Mouse (Mus musculus) heart, embryonic 14.5 days (tissue): ENCODE results near the gene Camp. TPM values are rescaled to one million over a fixed set of nuclear protein-coding genes. Genes with fewer than 3 reads are reported as not detected.

Experiments
- ATAC-seq: fragments of 200-750 bp; cut with Nextera tagmentation; 2 replicates; pipeline ENCODE4 v1.8.0; 2017; ENCODE audit warnings: low read depth, moderate TSS enrichment; ENCODE audit not compliant: insufficient number of reproducible peaks, insufficient read depth, low FRiP score
- H3K27ac ChIP-seq, 2 experiments: fragments of 200-500 bp in 1 of 2; fragments of 300-500 bp in 1 of 2; sonication (generic) in 1 of 2; replicated peaks in 1 of 2; 2 replicates each; pipeline ENCODE4 v1.5.1; 2012 to 2014; ENCODE audit warnings: low read depth in 2 of 2, low read length in 2 of 2, control low read depth in 1 of 2, mild to moderate bottlenecking in 1 of 2, mixed read lengths in 1 of 2; ENCODE audit not compliant: control insufficient read depth in 1 of 2, insufficient read depth in 1 of 2
- H3K27me3 ChIP-seq: fragments of 300-500 bp; sonication (generic); 2 replicates; pipeline ENCODE4 v1.6.1; 2014; ENCODE audit warnings: mild to moderate bottlenecking, low read length, control low read depth; ENCODE audit not compliant: control insufficient read depth, insufficient read depth
- H3K36me3 ChIP-seq: fragments of 300-500 bp; sonication (generic); 2 replicates; pipeline ENCODE4 v1.6.1; 2014; ENCODE audit warnings: mild to moderate bottlenecking, control low read depth, low read length, mixed read lengths; ENCODE audit not compliant: control insufficient read depth, insufficient read depth
- H3K4me1 ChIP-seq, 2 experiments: fragments of 200-500 bp in 1 of 2; fragments of 300-500 bp in 1 of 2; sonication (generic) in 1 of 2; 2 replicates each; pipeline ENCODE4 v1.6.1; 2012 to 2014; ENCODE audit warnings: low read length in 2 of 2, control low read depth in 1 of 2, mixed read lengths in 1 of 2; ENCODE audit not compliant: control insufficient read depth in 2 of 2, insufficient read depth in 2 of 2
- H3K4me2 ChIP-seq: fragments of 300-500 bp; sonication (generic); 2 replicates; pipeline ENCODE4 v1.6.1; 2014; ENCODE audit warnings: mild to moderate bottlenecking, low read length
- H3K4me3 ChIP-seq, 2 experiments: fragments of 200-500 bp in 1 of 2; fragments of 300-500 bp in 1 of 2; sonication (generic) in 1 of 2; 2 replicates each; pipeline ENCODE4 v1.5.1; 2012 to 2014; ENCODE audit warnings: low read length in 2 of 2, mild to moderate bottlenecking in 2 of 2, control low read depth in 1 of 2, low read depth in 1 of 2, moderate library complexity in 1 of 2; ENCODE audit not compliant: control insufficient read depth in 1 of 2, insufficient read depth in 1 of 2
- H3K9ac ChIP-seq: fragments of 300-500 bp; sonication (generic); 2 replicates; pipeline ENCODE4 v1.6.1; 2014; ENCODE audit warnings: mild to moderate bottlenecking, low read length
- H3K9me3 ChIP-seq: fragments of 300-500 bp; sonication (generic); 2 replicates; pipeline ENCODE4 v1.6.1; 2016; ENCODE audit warnings: low read length, control low read depth; ENCODE audit not compliant: control insufficient read depth
- WGBS: fragments of 180-500 bp; shearing (Covaris S2); extraction: QIAGEN DNeasy Blood & Tissue Kit; methylation state at CpG from one replicate; pipeline ENCODE4 v1.1.7; 2014; 5-methylcytosine and 5-hydroxymethylcytosine counted together
- polyA plus RNA-seq: library from polyadenylated mRNA; unstranded; fragments of >200 nt; fragmentation: Nextera tagmentation; extraction: Ambion mirVana; gene quantifications from 2 replicates; pipeline ENCODE4 v1.2.1, GENCODE M21; 2014

The Camp gene
- polyA plus RNA-seq, 1 experiment from 2014 or later: 2.4 TPM

DNA sequence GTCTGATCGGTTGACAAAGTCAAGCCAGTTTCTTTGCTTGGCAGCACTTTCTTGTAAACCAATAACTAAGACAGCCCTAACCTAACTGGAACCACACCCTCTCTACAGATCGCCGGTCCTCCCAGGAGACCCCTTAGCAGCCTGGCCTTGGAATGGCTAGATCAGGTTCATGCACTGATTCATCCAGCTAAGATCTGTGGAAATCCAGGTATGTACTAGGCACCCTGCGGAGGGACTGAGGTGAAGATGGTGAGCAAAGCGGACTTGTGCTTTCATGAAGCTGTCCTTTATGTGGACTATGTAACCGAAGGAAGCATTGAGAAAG, 16.4 kb downstream of the Camp start:
- Histone ChIP-seq H3K9ac (peak overlapping the region; percentile 80), H3K27me3 (no peaks in the 10 kb centered on the region), H3K4me1 (peaks cover 4 to 8% of the 10 kb centered on the region in 2 experiments; a peak in 2 of 4 replicates), H3K4me3 (peak overlapping the region; percentile 62 to 79), H3K36me3 (peaks cover 22% of the 10 kb centered on the region), H3K27ac (peak overlapping the region in 1 of 2 experiments; percentile 75; a peak in 1 of 4 replicates), H3K9me3 (no peaks in the 10 kb centered on the region), H3K4me2 (peak overlapping the region; percentile 95)
- WGBS: 8% methylated on average over 6 of the region's 6 CpGs
- peak; percentile 43 for ATAC-seq

DNA sequence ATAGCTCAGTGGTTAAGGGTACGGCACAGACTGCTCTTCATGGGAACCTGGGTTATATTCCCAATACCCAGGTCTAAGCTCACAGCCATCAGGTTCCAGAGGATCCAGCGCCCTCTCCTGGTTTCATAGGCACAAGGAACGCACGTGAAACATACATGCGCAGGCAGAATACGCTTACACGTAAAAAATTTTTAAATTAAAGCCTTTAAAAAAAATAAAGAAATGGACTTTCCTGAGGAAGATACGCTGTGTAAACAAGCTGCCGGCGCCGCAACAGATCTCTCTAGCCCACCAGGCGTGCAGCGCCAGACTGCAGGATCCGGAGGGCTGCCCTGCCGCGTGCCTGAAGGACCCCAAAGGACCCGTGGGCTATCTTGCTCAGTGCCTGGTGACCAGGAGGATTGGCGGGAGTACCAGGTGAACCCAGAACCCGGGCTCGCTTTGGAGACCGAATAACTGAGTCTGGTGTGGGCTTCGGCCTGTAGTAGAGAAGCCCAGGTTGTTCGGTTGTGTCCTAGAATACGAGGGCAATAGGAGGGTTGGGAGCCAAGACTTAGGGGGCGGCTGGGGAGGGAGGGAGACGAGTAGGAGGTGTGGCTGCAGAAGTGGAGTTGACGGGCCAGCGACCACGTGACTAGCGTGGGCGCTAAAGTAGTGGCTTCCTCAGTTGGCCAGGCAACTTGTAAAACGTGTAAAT, 16.9 kb downstream of the Camp start, which contains the start of gene Nme6:
TSS of gene Nme6 (plus strand) at position 359 of the 697 bp plus-strand sequence.
- ATAC-seq: peak; percentile 91
- peak within 1 kb of the TSS; percentile 80 for H3K9ac ChIP-seq
- peak within 1 kb of the TSS; percentile 62 to 79 for H3K4me3 ChIP-seq
- no peaks in the 10 kb centered on the region for H3K27me3 ChIP-seq
- WGBS: under 1% methylated on average over 32 of the region's 32 CpGs
- H3K4me2 ChIP-seq: peak within 1 kb of the TSS; percentile 95
- peaks cover 18% of the 10 kb centered on the region for H3K36me3 ChIP-seq
- H3K4me1 ChIP-seq: peaks cover 4 to 8% of the 10 kb centered on the region in 2 experiments; a peak in 2 of 4 replicates
- no peaks in the 10 kb centered on the region for H3K9me3 ChIP-seq
- peak within 1 kb of the TSS; percentile 58 to 75 for H3K27ac ChIP-seq

DNA sequence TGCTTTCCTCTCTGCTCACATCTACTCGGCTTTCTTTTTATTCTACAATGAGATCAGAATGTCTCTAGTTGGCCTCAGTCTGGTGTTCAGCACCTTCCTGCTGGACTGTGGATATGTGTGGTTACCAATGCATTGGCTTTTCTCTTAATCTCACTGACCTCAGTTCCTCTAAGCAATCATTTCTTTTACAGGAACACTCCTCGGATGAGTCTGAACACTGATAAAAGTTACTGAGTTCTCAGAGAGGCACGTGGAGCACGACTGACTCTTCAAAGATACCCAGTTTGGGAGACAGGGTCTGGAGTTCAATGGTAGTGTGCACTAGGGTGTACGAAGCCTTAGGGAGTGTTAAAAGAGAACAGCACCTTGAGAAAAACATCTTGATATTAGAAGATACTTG, 23.2 kb downstream of the Camp start:
- Histone ChIP-seq H3K4me1 (no peaks in the 10 kb centered on the region), H3K4me2 (no peak overlapping the region), H3K4me3 (no peak overlapping the region), H3K9me3 (no peaks in the 10 kb centered on the region), H3K27ac (no peak overlapping the region), H3K9ac (no peak overlapping the region), H3K27me3 (no peaks in the 10 kb centered on the region), H3K36me3 (no peaks in the 10 kb centered on the region)
- ATAC-seq: no peak
- 51% methylated on average over 5 of the region's 5 CpGs for WGBS

- Histone ChIP-seq H3K4me3 (no peak overlapping the region), H3K9me3 (no peaks in the 10 kb centered on the region), H3K4me1 (no peaks in the 10 kb centered on the region), H3K27ac (no peak overlapping the region), H3K36me3 (no peaks in the 10 kb centered on the region), H3K27me3 (no peaks in the 10 kb centered on the region), H3K4me2 (no peak overlapping the region), H3K9ac (no peak overlapping the region)
- WGBS: 31% methylated on average over 4 of the region's 4 CpGs
- no peak for ATAC-seq
Measured at GRCm38 (mm10) chr9:109825739-109826138, 23.7 kb downstream of the Camp start.

DNA sequence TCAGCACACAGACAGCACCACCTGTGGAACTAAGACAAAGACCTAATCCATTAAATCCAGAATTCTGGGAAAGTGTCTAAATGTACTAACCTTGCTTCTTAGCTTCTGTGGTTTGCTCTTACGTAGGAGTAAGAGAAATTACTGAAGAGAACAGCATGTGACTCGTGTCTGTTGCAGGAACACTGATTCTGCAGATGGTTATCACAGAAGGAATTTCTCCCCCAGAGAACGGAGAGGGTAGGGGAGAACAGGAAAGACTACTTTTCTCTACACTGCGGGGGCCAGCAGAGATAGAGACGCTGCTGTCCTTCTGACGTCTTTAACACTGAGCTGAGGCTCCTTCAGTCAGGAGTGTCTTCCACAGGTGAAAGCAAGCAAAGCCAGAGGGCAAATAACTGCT, 33.1 kb downstream of the Camp start:
- 24% methylated on average over 6 of the region's 6 CpGs for WGBS
- H3K9ac ChIP-seq: no peak overlapping the region
- H3K36me3 ChIP-seq: no peaks in the 10 kb centered on the region
- peaks cover 2 to 8% of the 10 kb centered on the region in 2 experiments; a peak in 2 of 4 replicates for H3K4me1 ChIP-seq
- H3K4me3 ChIP-seq: no peak overlapping the region
- H3K4me2 ChIP-seq: no peak overlapping the region
- no peaks in the 10 kb centered on the region for H3K9me3 ChIP-seq
- H3K27me3 ChIP-seq: no peaks in the 10 kb centered on the region
- no peak for ATAC-seq
- H3K27ac ChIP-seq: no peak overlapping the region

- Histone ChIP-seq H3K36me3 (no peaks in the 10 kb centered on the region), H3K27ac (0 out of 4 replicates have a peak overlapping the region, but pooled peaks of 1 of the 2 experiments have one; percentile 7), H3K4me1 (peaks cover 2 to 8% of the 10 kb centered on the region in 2 experiments; a peak in 2 of 4 replicates), H3K9ac (no peak overlapping the region), H3K27me3 (no peaks in the 10 kb centered on the region), H3K4me3 (no peak overlapping the region), H3K4me2 (peak overlapping the region; percentile 36; the same call in 1 of the 2 replicates), H3K9me3 (no peaks in the 10 kb centered on the region)
- ATAC-seq: 0 out of 2 replicates have a peak, but pooled peaks have one; percentile 64
- 30% methylated on average over 7 of the region's 7 CpGs for WGBS
Measured at GRCm38 (mm10) chr9:109813424-109813823, 36.0 kb downstream of the Camp start.

DNA sequence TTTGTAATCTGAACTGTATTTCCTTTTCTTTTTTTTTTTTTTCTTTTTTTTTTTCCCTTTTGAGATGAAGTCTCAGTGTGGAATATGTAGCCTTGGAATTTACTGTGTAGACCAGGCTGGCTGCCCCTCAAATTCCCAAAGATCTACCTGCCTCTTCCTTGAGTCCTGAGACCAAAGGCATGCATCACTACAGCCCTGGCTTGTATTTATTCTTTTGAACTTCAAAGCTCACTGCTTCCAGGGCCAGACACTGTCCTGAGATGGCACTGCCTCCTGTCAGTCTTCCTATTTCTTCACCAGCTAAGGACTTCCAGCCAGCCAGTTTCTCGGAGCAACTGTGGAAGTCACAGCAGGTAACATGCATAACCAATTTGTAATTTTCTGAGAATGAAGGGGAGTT, 37.4 kb downstream of the Camp start, which contains the start of gene Spink8:
TSS of gene Spink8 (plus strand) at position 301 of the 400 bp plus-strand sequence.
- Histone ChIP-seq H3K4me3 (no peak within 1 kb of the TSS), H3K27ac (no peak within 1 kb of the TSS), H3K4me2 (no peak within 1 kb of the TSS), H3K27me3 (no peaks in the 10 kb centered on the region), H3K4me1 (peaks cover 2 to 8% of the 10 kb centered on the region in 2 experiments; a peak in 2 of 4 replicates), H3K9ac (no peak within 1 kb of the TSS), H3K9me3 (no peaks in the 10 kb centered on the region), H3K36me3 (no peaks in the 10 kb centered on the region)
- ATAC-seq: no peak
- 82% methylated on average over 1 of the region's 1 CpGs for WGBS
